Mouse (Mus musculus): Measurements from ENCODE around the gene Tpmt. TPM values are rescaled to one million over a fixed set of nuclear protein-coding genes. Genes with fewer than 3 reads are reported as not detected.

Tpmt gene
- total RNA-seq (2021) = 10 to 100 TPM; 10.5 to 12.4 TPM
- long read RNA-seq, experiment 1, partial matches to known transcripts = 0 of 9 reads
- long read RNA-seq, experiment 1, other reads (novel, unspliced or antisense) = 5 of 9 reads
- long read RNA-seq, experiment 2, partial matches to known transcripts = 1 of 14 reads
- long read RNA-seq, experiment 2, other reads (novel, unspliced or antisense) = 10 of 14 reads

DNA sequence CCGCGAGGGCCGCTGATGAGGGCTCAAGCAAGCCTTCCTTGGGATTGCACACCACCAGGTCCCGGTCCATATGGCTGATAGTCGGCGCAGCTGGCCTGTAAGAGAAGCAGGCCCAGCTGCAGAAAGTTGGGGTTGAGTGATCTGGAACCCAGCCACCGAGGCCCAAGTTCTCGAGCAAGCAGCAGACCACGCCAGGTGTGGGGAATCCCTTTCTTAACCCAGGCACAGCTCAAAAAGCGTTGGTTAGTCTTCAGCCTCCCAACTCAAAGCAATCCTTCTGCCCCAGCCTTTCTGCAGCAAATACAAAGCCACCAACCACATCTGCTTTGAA is at the start of gene Tpmt:
Tpmt (minus strand) TSS at position 121 of the 331 bp plus-strand sequence.
- peak within 1 kb of the TSS; percentile 73 for H3K27ac ChIP-seq
- no peak for DNase-seq (ENCODE audit: low spot score in 2 of 2)
- no peak for TF ChIP-seq CTCF (conservative IDR thresholded peaks at IDR 0.05)
- H3K4me3 ChIP-seq = peak within 1 kb of the TSS; percentile 86

DNA sequence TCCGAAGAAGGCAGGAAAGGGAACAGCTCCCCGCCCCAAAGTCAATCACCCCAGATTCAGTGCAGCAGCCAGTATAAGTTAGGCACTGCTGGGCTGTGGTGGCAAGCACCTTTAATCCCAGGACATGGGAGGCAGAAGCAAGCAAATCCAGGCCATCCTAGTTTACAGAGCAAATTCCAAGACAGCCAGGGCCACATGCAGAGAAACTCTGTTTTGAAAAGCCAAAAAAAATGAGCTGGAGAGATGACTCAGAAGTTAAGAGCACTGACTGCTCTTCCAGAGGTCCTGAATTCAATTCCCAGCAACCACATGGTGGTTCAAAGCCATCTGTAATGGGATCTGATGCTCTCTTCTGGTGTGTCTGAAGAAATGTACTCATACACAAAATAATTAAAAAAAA is 49.3 kb upstream of the Tpmt start:
- DNase-seq (ENCODE audit: low spot score in 2 of 2) = no peak
- TF ChIP-seq CTCF (conservative IDR thresholded peaks at IDR 0.05) = no peak
- H3K4me3 ChIP-seq = no peak overlapping the region
- no peak overlapping the region for H3K27ac ChIP-seq

DNA sequence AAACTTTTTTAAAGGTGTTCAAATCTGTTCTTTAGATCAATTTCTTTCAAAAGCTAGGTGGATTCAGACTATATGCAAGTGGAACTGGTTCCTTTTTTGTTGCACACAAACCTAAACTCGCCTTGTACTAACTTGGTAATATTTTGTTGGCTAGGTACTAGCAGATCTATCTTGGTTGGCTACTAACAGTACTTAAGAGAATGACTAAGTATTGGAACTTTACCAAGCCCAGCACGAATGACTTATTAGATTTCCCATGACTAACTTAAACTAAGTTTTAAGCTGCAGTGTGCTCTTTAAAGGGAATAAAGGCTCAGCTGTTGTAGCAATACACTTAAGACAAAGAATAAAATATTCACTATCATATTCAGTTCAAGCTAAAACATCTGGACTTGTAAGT is 44.7 kb upstream of the Tpmt start:
- Histone ChIP-seq H3K27ac (no peak overlapping the region), H3K4me3 (no peak overlapping the region)
- DNase-seq (ENCODE audit: low spot score in 2 of 2) = no peak
- TF ChIP-seq CTCF (conservative IDR thresholded peaks at IDR 0.05) = no peak

DNA sequence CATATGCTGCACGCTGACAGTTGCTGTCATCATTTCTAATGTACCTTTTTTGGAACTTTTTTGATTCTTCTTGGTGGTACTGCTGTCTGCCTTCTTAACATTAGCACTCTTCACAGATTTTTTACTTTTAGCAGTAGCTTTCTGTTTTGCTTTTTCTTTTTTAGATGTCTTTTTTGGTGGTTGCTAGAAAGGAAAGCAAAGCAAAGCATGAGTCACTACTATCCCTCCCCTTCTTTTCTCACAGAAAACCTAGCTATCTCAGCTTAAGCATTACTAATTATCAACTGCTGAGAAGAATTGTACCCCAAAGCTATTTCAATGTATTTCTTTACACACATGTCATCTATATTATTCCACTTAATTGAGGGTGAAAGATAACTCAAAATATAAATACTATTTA is 43.9 kb upstream of the Tpmt start:
- no peak for DNase-seq (ENCODE audit: low spot score in 2 of 2)
- no peak overlapping the region for H3K4me3 ChIP-seq
- TF ChIP-seq CTCF (conservative IDR thresholded peaks at IDR 0.05) = no peak
- no peak overlapping the region for H3K27ac ChIP-seq

GRCm38 (mm10) chr13:47080905-47081505 is 36.5 kb upstream of the Tpmt start:
- no peak overlapping the region for H3K4me3 ChIP-seq
- H3K27ac ChIP-seq = no peak overlapping the region
- no peak for DNase-seq (ENCODE audit: low spot score in 2 of 2)
- peak; percentile 71 for TF ChIP-seq CTCF (conservative IDR thresholded peaks at IDR 0.05)

- H3K27ac ChIP-seq = no peak overlapping the region
- peak; percentile 59 for TF ChIP-seq CTCF (conservative IDR thresholded peaks at IDR 0.05)
- no peak for DNase-seq (ENCODE audit: low spot score in 2 of 2)
- no peak overlapping the region for H3K4me3 ChIP-seq
Observed at GRCm38 (mm10) chr13:47078799-47079198, 34.3 kb upstream of the Tpmt start.

- Histone ChIP-seq H3K27ac (no peak overlapping the region), H3K4me3 (no peak overlapping the region)
- TF ChIP-seq CTCF (conservative IDR thresholded peaks at IDR 0.05) = no peak
- DNase-seq (ENCODE audit: low spot score in 2 of 2) = no peak
Observed at GRCm38 (mm10) chr13:47077367-47077766, 32.8 kb upstream of the Tpmt start.

DNA sequence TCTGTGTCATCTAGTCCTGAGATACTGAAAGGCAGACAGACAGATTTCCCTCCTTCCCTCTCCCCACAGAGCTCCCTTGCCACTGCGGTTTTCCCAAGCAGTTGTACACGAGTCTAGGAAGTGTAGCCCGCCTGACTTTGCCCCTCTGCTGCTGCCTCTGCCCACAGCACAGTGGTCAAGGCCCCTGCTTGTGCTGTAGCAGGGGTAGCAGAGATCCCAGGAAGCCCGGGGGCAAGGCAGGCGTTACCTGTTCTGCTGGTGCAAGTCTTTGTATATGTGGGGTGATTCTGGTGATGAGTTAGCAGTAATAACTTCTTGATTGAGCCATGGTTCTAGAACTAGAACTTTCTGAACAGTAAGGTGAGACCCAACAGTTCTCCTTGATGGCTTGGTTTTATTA is 31.6 kb upstream of the Tpmt start:
- no peak overlapping the region for H3K27ac ChIP-seq
- no peak overlapping the region for H3K4me3 ChIP-seq
- no peak for TF ChIP-seq CTCF (conservative IDR thresholded peaks at IDR 0.05)
- DNase-seq (ENCODE audit: low spot score in 2 of 2) = no peak

GRCm38 (mm10) chr13:47072484-47072883 is 27.9 kb upstream of the Tpmt start:
- no peak for TF ChIP-seq CTCF (conservative IDR thresholded peaks at IDR 0.05)
- H3K27ac ChIP-seq = no peak overlapping the region
- H3K4me3 ChIP-seq = no peak overlapping the region
- DNase-seq (ENCODE audit: low spot score in 2 of 2) = no peak

DNA sequence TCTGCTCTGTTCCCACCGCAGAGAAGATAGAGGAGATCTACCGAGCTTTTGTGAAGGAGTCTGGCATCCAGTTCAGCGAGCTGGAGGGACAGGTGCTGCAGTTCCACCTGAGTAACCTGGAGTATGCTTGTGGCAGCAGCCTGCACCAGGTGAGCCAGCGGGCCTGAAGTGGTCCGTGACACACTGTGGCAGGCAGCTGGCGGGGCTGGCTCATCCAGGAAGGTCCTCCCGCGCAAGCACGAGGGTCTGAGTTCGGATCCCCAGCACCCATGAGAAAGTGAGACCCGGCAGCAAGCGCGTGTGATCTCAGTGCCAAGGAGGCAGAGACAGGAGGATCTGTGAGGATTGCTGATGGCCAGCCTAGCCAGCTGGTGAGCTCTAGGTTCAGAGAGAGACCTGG is 27.3 kb upstream of the Tpmt start:
- Histone ChIP-seq H3K27ac (no peak overlapping the region), H3K4me3 (no peak overlapping the region)
- TF ChIP-seq CTCF (conservative IDR thresholded peaks at IDR 0.05) = no peak
- no peak for DNase-seq (ENCODE audit: low spot score in 2 of 2)

DNA sequence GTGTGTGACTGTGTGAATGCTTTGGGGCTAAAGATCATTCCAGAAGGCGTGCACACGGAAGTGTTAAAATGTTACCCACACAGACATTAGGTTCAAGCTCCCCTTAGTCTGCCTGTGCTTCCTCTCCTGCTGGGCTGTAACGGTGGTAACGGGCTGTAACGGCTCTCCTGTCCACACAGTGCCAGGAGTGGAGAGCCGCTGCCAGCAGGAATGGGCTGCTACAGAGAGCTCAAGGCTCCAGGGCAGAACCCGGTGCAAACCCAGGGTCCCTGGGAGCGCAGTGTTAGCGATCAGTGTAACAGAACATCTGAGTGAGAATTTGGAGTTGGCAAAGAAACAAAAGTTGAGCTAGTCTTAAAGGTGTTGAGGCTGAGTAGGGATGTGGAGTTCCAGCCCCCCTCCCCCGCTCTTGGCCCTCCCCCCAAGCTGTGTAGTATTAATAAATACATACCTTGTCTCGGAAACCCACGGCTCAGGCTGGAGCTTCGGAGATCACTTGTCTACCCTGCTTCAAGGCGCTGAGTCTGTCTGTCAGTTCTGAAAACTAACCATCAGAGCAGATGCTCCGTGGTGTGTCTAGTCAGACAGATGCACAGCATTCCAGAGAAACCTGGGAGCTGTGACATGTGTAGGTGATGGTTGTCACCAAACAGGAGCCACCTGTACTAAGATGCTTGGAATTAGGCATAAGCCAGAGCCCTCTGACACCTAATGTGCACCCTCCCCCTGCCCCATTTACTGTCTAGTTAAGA is 26.0 kb upstream of the Tpmt start:
- H3K27ac ChIP-seq = no peak overlapping the region

DNA sequence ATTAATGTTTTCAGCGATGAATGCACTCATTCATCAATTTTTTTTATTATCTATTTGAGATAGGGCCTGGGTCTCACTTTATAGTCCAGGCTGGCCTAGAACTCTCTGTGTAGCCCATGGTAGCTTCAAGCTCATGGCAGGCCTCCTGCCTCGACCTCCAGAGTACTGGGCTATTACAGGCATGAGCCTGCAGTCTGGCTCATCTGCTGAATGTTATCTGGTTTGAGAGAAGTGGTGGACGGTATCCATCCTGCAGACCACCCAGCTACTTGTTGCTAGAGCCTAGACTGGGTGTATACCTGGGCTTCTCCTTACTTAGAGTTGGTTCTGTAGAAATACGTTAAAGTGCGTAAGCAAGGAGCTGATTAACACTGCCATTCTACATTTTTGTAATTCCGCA is 22.5 kb upstream of the Tpmt start:
- no peak for DNase-seq (ENCODE audit: low spot score in 2 of 2)
- H3K27ac ChIP-seq = no peak overlapping the region
- H3K4me3 ChIP-seq = no peak overlapping the region
- TF ChIP-seq CTCF (conservative IDR thresholded peaks at IDR 0.05) = no peak

More for the DNA sequence above, 26.0 kb upstream of the Tpmt start:
- no peak for TF ChIP-seq CTCF (conservative IDR thresholded peaks at IDR 0.05)
- DNase-seq (ENCODE audit: low spot score in 2 of 2) = no peak
- H3K4me3 ChIP-seq = no peak overlapping the region

GRCm38 (mm10) chr13:47066516-47066915 is 22.0 kb upstream of the Tpmt start:
- H3K4me3 ChIP-seq = no peak overlapping the region
- DNase-seq (ENCODE audit: low spot score in 2 of 2) = no peak
- H3K27ac ChIP-seq = no peak overlapping the region
- TF ChIP-seq CTCF (conservative IDR thresholded peaks at IDR 0.05) = no peak

Measured in layer of hippocampus, adult 2 months (tissue).